Mouse (Mus musculus): ENCODE results near the gene Cxcl3. TPM values are rescaled to one million over a fixed set of nuclear protein-coding genes. Genes with fewer than 3 reads are reported as not detected.
"Not testable (repeated sequence)": the region's sequence is repeated elsewhere in the genome, so short reads cannot be mapped to it uniquely, and the experiment has no call there.

Gene Cxcl3
- total RNA-seq, 2 experiments from 2014 or later, result not detected

GRCm38 (mm10) chr5:90789306-90790073 is 3.6 kb downstream of the Cxcl3 start:
- no peak for DNase-seq (ENCODE audit: low spot score in 2 of 2)

- DNase-seq (ENCODE audit: low spot score in 2 of 2), result no peak
Measured at GRCm38 (mm10) chr5:90790074-90790502, 4.2 kb downstream of the Cxcl3 start.

- DNase-seq (ENCODE audit: low spot score in 2 of 2), result no peak
Measured at GRCm38 (mm10) chr5:90794195-90794625, 8.3 kb downstream of the Cxcl3 start, which contains the start of gene Cxcl15. Gene Cxcl15 (plus strand): TSS chr5:90794534.

- not testable (repeated sequence) for DNase-seq (ENCODE audit: low spot score in 2 of 2)
Measured at GRCm38 (mm10) chr5:90795392-90795791, 9.5 kb downstream of the Cxcl3 start.

GRCm38 (mm10) chr5:90804574-90804973 is 18.7 kb downstream of the Cxcl3 start:
- no peak for DNase-seq (ENCODE audit: low spot score in 2 of 2)

- DNase-seq (ENCODE audit: low spot score in 2 of 2), result no peak
Measured at GRCm38 (mm10) chr5:90806050-90806449, 20.1 kb downstream of the Cxcl3 start.

- no peak for DNase-seq (ENCODE audit: low spot score in 2 of 2)
Measured at GRCm38 (mm10) chr5:90807176-90807950, 21.5 kb downstream of the Cxcl3 start.

GRCm38 (mm10) chr5:90819756-90820155 is 33.9 kb downstream of the Cxcl3 start:
- DNase-seq (ENCODE audit: low spot score in 2 of 2), result no peak

- DNase-seq (ENCODE audit: low spot score in 2 of 2), result no peak
Measured at GRCm38 (mm10) chr5:90832145-90832767, 46.4 kb downstream of the Cxcl3 start.

- no peak for DNase-seq (ENCODE audit: low spot score in 2 of 2)
Measured at GRCm38 (mm10) chr5:90832768-90833388, 47.0 kb downstream of the Cxcl3 start.

- no peak for DNase-seq (ENCODE audit: low spot score in 2 of 2)
Measured at GRCm38 (mm10) chr5:90834436-90834835, 48.5 kb downstream of the Cxcl3 start.

GRCm38 (mm10) chr5:90838582-90838981 is 52.7 kb downstream of the Cxcl3 start:
- DNase-seq (ENCODE audit: low spot score in 2 of 2), result no peak

Small RNA genes lying within 50 kb of the gene (microRNA-seq; reads per million reads assigned to microRNA genes)
- 0 reads per million in 2 experiments for gene Gm24322

Other genes with a start within 250 kb of the Cxcl3 start
- under 1 TPM in 1 of 2 experiments, not detected in 1; 0.16 TPM for gene 5830473C10Rik, start 225.0 kb upstream of the Cxcl3 start, total RNA-seq (2021)
- 1 to 10 TPM; 2.4 to 2.5 TPM for gene Rassf6, start 145.4 kb upstream of the Cxcl3 start, total RNA-seq (2021)
- under 1 TPM; 0.23 to 0.42 TPM for gene Cxcl5, start 26.7 kb upstream of the Cxcl3 start, total RNA-seq (2021)
- under 1 TPM; 0.46 to 0.63 TPM for gene Ppbp, start 17.6 kb upstream of the Cxcl3 start, total RNA-seq (2021)
- 1 to 10 TPM; 4.4 to 5.0 TPM for gene Pf4, start 13.7 kb upstream of the Cxcl3 start, total RNA-seq (2021)
- not detected for gene Cxcl15, start 8.4 kb downstream of the Cxcl3 start, total RNA-seq (2021)
- gene Cxcl1, start 105.1 kb downstream of the Cxcl3 start, total RNA-seq (2021), result not detected
- gene Cxcl2, start 117.8 kb downstream of the Cxcl3 start, total RNA-seq (2021), result not detected
- 10 to 100 TPM; 16.4 to 17.1 TPM for gene Mthfd2l, start 145.0 kb downstream of the Cxcl3 start, total RNA-seq (2021)
- under 1 TPM in 1 of 2 experiments, not detected in 1; 0.42 TPM for gene Epgn, start 241.4 kb downstream of the Cxcl3 start, total RNA-seq (2021)

Measured in left cerebral cortex, adult 18-20 months (tissue).